Comparison of ENCODE assay signal across 9 mouse cellular contexts in genomic region chr7:105726144-105726979, GRCm38 (mm10). TPM values are rescaled to one million over a fixed set of nuclear protein-coding genes. Genes with fewer than 3 reads are reported as not detected.
DNase-seq lines count a peak whose midpoint lies in the region; ATAC-seq lines count a peak whose summit lies in the region.
"Had no signal": no experiment of that assay in that cellular context is flagged by ENCODE, and none has a peak within 500 bp of the region (broad histone marks: within the 10 kb centered on the region; RNA-seq: fewer than 3 reads in every experiment).

No protein-coding gene starts in this region.

- WGBS in heart, embryonic 11.5 days (ENCODE audit: insufficient replicate concordance) = 80% methylated on average over 4 of the region's 4 CpGs
- 71% methylated on average over 4 of the region's 4 CpGs for WGBS in liver, embryonic 15.5 days (ENCODE audit: insufficient replicate concordance)
- WGBS in neural tube, embryonic 11.5 days = 83% methylated on average over 4 of the region's 4 CpGs

- H3K4me2 ChIP-seq in heart, embryonic 11.5 days = no peak overlapping the region
- H3K4me2 ChIP-seq in liver, embryonic 15.5 days = no peak overlapping the region
- no peak overlapping the region for H3K4me2 ChIP-seq in neural tube, embryonic 11.5 days (ENCODE audit: low read depth)

- no peaks in the 10 kb centered on the region for H3K27me3 ChIP-seq in heart, embryonic 11.5 days (ENCODE audit: control insufficient read depth, insufficient read depth, low read length)
- H3K27me3 ChIP-seq in liver, embryonic 15.5 days = no peaks in the 10 kb centered on the region
- no peaks in the 10 kb centered on the region for H3K27me3 ChIP-seq in neural tube, embryonic 11.5 days (ENCODE audit: control insufficient read depth, insufficient read depth, low read length)

- no peaks in the 10 kb centered on the region for H3K9me3 ChIP-seq in heart, embryonic 11.5 days (replicated peaks; ENCODE audit: control insufficient read depth, low read length)
- H3K9me3 ChIP-seq in liver, embryonic 15.5 days (replicated peaks) = no peaks in the 10 kb centered on the region
- H3K9me3 ChIP-seq in neural tube, embryonic 11.5 days (ENCODE audit: control insufficient read depth, low read length) = no peaks in the 10 kb centered on the region

- H3K4me3 ChIP-seq in heart, embryonic 11.5 days (ENCODE audit: low read depth, low read length) = no peak overlapping the region
- no peak overlapping the region for H3K4me3 ChIP-seq in liver, embryonic 15.5 days (replicated peaks)
- no peak overlapping the region for H3K4me3 ChIP-seq in neural tube, embryonic 11.5 days (ENCODE audit: low read depth, low read length)
- H3K4me3 ChIP-seq: erythroblast, embryonic 14.5 days had no signal

- ATAC-seq in heart, embryonic 11.5 days (replicated peaks; ENCODE audit: insufficient number of reproducible peaks, low FRiP score, low TSS enrichment) = peak; percentile 59
- peak; percentile 54; the same call in 1 of the 2 replicates for ATAC-seq in liver, embryonic 15.5 days (ENCODE audit: insufficient read depth)
- peak; percentile 64 for ATAC-seq in neural tube, embryonic 11.5 days (ENCODE audit: insufficient read depth, low FRiP score, low TSS enrichment)

- H3K9ac ChIP-seq in heart, embryonic 11.5 days (ENCODE audit: low read depth, low read length) = no peak overlapping the region
- no peak overlapping the region for H3K9ac ChIP-seq in liver, embryonic 15.5 days
- H3K9ac ChIP-seq in neural tube, embryonic 11.5 days (ENCODE audit: low read length) = no peak overlapping the region

- H3K36me3 ChIP-seq in heart, embryonic 11.5 days (ENCODE audit: control insufficient read depth, insufficient read depth, low read length) = peaks cover 9% of the 10 kb centered on the region; the same call in 1 of the 2 replicates
- H3K36me3 ChIP-seq in liver, embryonic 15.5 days (replicated peaks) = peaks cover 20% of the 10 kb centered on the region
- no peaks in the 10 kb centered on the region for H3K36me3 ChIP-seq in neural tube, embryonic 11.5 days (ENCODE audit: control insufficient read depth, insufficient read depth, low read length)

- DNase-seq in urinary bladder, postnatal 14 days (ENCODE audit: low spot score) = peak; percentile 43
- DNase-seq in urinary bladder, adult 2 months (ENCODE audit: low spot score) = no peak
- peak; percentile 69 to 78 for DNase-seq in cerebellum, postnatal 10 days
- DNase-seq in kidney, adult 9 months = peak; percentile 79
- peak; percentile 48 for DNase-seq in neural tube, embryonic 11.5 days (ENCODE audit: low spot score)
- no peak for DNase-seq in spleen, adult 18-20 months

- H3K4me1 ChIP-seq in heart, embryonic 11.5 days (ENCODE audit: control insufficient read depth, insufficient read depth, low read length) = no peaks in the 10 kb centered on the region
- H3K4me1 ChIP-seq in liver, embryonic 15.5 days (replicated peaks) = no peaks in the 10 kb centered on the region
- H3K4me1 ChIP-seq in neural tube, embryonic 11.5 days (ENCODE audit: control insufficient read depth, insufficient read depth, low read length) = no peaks in the 10 kb centered on the region

- H3K27ac ChIP-seq in heart, embryonic 11.5 days (ENCODE audit: low read depth, low read length) = no peak overlapping the region
- H3K27ac ChIP-seq in liver, embryonic 15.5 days (replicated peaks) = no peak overlapping the region
- no peak overlapping the region for H3K27ac ChIP-seq in neural tube, embryonic 11.5 days (ENCODE audit: low read depth, low read length)

RNA-seq across cellular contexts. Expression of gene Ilk, which starts 10.0 kb away (rescaled TPM):
- 488 and 618 TPM in 2 replicates for polyA plus RNA-seq in urinary bladder, adult 2 months (2012; rRNA removed)
- polyA plus RNA-seq in heart, embryonic 11.5 days (2014; fragmentation: Nextera tagmentation; extraction: Ambion mirVana) = 411 and 451 TPM in 2 replicates
- 120 and 127 TPM in 2 replicates for polyA plus RNA-seq in liver, embryonic 15.5 days (2015; fragmentation: Nextera tagmentation; extraction: Ambion mirVana)
- polyA plus RNA-seq in neural tube, embryonic 11.5 days (2014; fragmentation: Nextera tagmentation; extraction: Ambion mirVana) = 252 and 270 TPM in 2 replicates

RNA-seq across cellular contexts. Expression of gene Rrp8, which starts 10.8 kb away (rescaled TPM):
- polyA plus RNA-seq in urinary bladder, adult 2 months (2012; rRNA removed) = 17.0 and 17.1 TPM in 2 replicates
- 29.2 and 32.0 TPM in 2 replicates for polyA plus RNA-seq in heart, embryonic 11.5 days (2014; fragmentation: Nextera tagmentation; extraction: Ambion mirVana)
- 10.7 and 12.6 TPM in 2 replicates for polyA plus RNA-seq in liver, embryonic 15.5 days (2015; fragmentation: Nextera tagmentation; extraction: Ambion mirVana)
- polyA plus RNA-seq in neural tube, embryonic 11.5 days (2014; fragmentation: Nextera tagmentation; extraction: Ambion mirVana) = 37.5 and 50.7 TPM in 2 replicates

RNA-seq across cellular contexts. Expression of gene Taf10, which starts 17.8 kb away (rescaled TPM):
- 150 and 171 TPM in 2 replicates for polyA plus RNA-seq in urinary bladder, adult 2 months (2012; rRNA removed)
- 152 and 161 TPM in 2 replicates for polyA plus RNA-seq in heart, embryonic 11.5 days (2014; fragmentation: Nextera tagmentation; extraction: Ambion mirVana)
- polyA plus RNA-seq in liver, embryonic 15.5 days (2015; fragmentation: Nextera tagmentation; extraction: Ambion mirVana) = 110 and 117 TPM in 2 replicates
- 183 and 191 TPM in 2 replicates for polyA plus RNA-seq in neural tube, embryonic 11.5 days (2014; fragmentation: Nextera tagmentation; extraction: Ambion mirVana)

RNA-seq across cellular contexts. Expression of gene Tpp1, which starts 25.7 kb away (rescaled TPM):
- polyA plus RNA-seq in urinary bladder, adult 2 months (2012; rRNA removed) = 130 and 144 TPM in 2 replicates
- polyA plus RNA-seq in heart, embryonic 11.5 days (2014; fragmentation: Nextera tagmentation; extraction: Ambion mirVana) = 85.8 and 95.7 TPM in 2 replicates
- 59.4 and 62.5 TPM in 2 replicates for polyA plus RNA-seq in liver, embryonic 15.5 days (2015; fragmentation: Nextera tagmentation; extraction: Ambion mirVana)
- polyA plus RNA-seq in neural tube, embryonic 11.5 days (2014; fragmentation: Nextera tagmentation; extraction: Ambion mirVana) = 47.5 and 54.8 TPM in 2 replicates

Comparison
In these comparisons a context has a peak if more than half of its experiments do, and no peak if none do; other contexts are left out.
1. DNase-seq: peak in urinary bladder, postnatal 14 days (single experiment), cerebellum, postnatal 10 days (2 of 2), kidney, adult 9 months (single experiment) and neural tube, embryonic 11.5 days (single experiment); none in urinary bladder, adult 2 months (single experiment) and spleen, adult 18-20 months (0 of 2).
2. Peak in every context shown above with its lines, with median percentiles within 50 percentile points of each other: ATAC-seq.